Mouse (Mus musculus): ENCODE measurements around the gene Fam161b.

GRCm38 (mm10) chr12:84365137-84365536 lies 3.5 kb upstream of the Fam161b start:
- TF ChIP-seq CTCF (IDR thresholded peaks at IDR 0.05; ENCODE audit: borderline replicate concordance, insufficient read depth, low read depth, low read length): no peak
- TF ChIP-seq POLR2A (IDR thresholded peaks at IDR 0.05; ENCODE audit: borderline replicate concordance, insufficient read depth, low read length): no peak

Data from cerebellum, adult 2 months (tissue).